Mouse (Mus musculus): Measurements from ENCODE around the gene Rarb. TPM values are rescaled to one million over a fixed set of nuclear protein-coding genes. Genes with fewer than 3 reads are reported as not detected.

Rarb gene
- polyA plus RNA-seq, 1 experiment from 2014 or later = 31.2 TPM

GRCm38 (mm10) chr14:16551843-16552242, 267.1 kb downstream of the Rarb start:
- peaks cover 35% of the 10 kb centered on the region for H3K4me1 ChIP-seq (ENCODE audit: insufficient read depth, low read length)
- no peaks in the 10 kb centered on the region for H3K27me3 ChIP-seq (ENCODE audit: insufficient read depth, low read length)
- ATAC-seq (ENCODE audit: low FRiP score, low TSS enrichment) = no peak
- no peak overlapping the region for H3K9ac ChIP-seq (replicated peaks; ENCODE audit: low read length)
- no peak overlapping the region for H3K4me2 ChIP-seq (replicated peaks; ENCODE audit: low read depth, low read length)
- H3K27ac ChIP-seq (ENCODE audit: low read length) = no peak overlapping the region
- no peak overlapping the region for H3K4me3 ChIP-seq (ENCODE audit: low read length)
- WGBS = 85% methylated on average over 1 of the region's 1 CpGs
- no peaks in the 10 kb centered on the region for H3K9me3 ChIP-seq (ENCODE audit: low read length)
- H3K36me3 ChIP-seq (ENCODE audit: insufficient read depth, low read length) = peaks cover 5% of the 10 kb centered on the region; the same call in 1 of the 2 replicates

GRCm38 (mm10) chr14:16548200-16548576, 270.8 kb downstream of the Rarb start:
- Histone ChIP-seq H3K4me3 (ENCODE audit: low read length) (no peak overlapping the region), H3K27me3 (ENCODE audit: insufficient read depth, low read length) (no peaks in the 10 kb centered on the region), H3K9ac (replicated peaks; ENCODE audit: low read length) (no peak overlapping the region), H3K9me3 (ENCODE audit: low read length) (no peaks in the 10 kb centered on the region), H3K36me3 (ENCODE audit: insufficient read depth, low read length) (peaks cover 21% of the 10 kb centered on the region), H3K4me1 (ENCODE audit: insufficient read depth, low read length) (peaks cover 8% of the 10 kb centered on the region; the same call in 1 of the 2 replicates), H3K27ac (ENCODE audit: low read length) (no peak overlapping the region), H3K4me2 (replicated peaks; ENCODE audit: low read depth, low read length) (no peak overlapping the region)
- ATAC-seq (ENCODE audit: low FRiP score, low TSS enrichment) = no peak
- WGBS = 79% methylated on average over 8 of the region's 8 CpGs

- peaks cover 8% of the 10 kb centered on the region; the same call in 1 of the 2 replicates for H3K4me1 ChIP-seq (ENCODE audit: insufficient read depth, low read length)
- WGBS = 63% methylated on average over 6 of the region's 6 CpGs
- no peak overlapping the region for H3K4me3 ChIP-seq (ENCODE audit: low read length)
- no peaks in the 10 kb centered on the region for H3K9me3 ChIP-seq (ENCODE audit: low read length)
- no peak overlapping the region for H3K27ac ChIP-seq (ENCODE audit: low read length)
- peaks cover 21% of the 10 kb centered on the region for H3K36me3 ChIP-seq (ENCODE audit: insufficient read depth, low read length)
- no peak overlapping the region for H3K4me2 ChIP-seq (replicated peaks; ENCODE audit: low read depth, low read length)
- H3K9ac ChIP-seq (replicated peaks; ENCODE audit: low read length) = no peak overlapping the region
- no peak for ATAC-seq (ENCODE audit: low FRiP score, low TSS enrichment)
- H3K27me3 ChIP-seq (ENCODE audit: insufficient read depth, low read length) = no peaks in the 10 kb centered on the region
Observed at GRCm38 (mm10) chr14:16547492-16548199, 271.3 kb downstream of the Rarb start.

GRCm38 (mm10) chr14:16544995-16545394, 274.0 kb downstream of the Rarb start:
- 81% methylated on average over 2 of the region's 2 CpGs for WGBS
- no peaks in the 10 kb centered on the region for H3K27me3 ChIP-seq (ENCODE audit: insufficient read depth, low read length)
- no peak for ATAC-seq (ENCODE audit: low FRiP score, low TSS enrichment)
- no peak overlapping the region for H3K9ac ChIP-seq (replicated peaks; ENCODE audit: low read length)
- no peak overlapping the region for H3K4me2 ChIP-seq (replicated peaks; ENCODE audit: low read depth, low read length)
- H3K4me1 ChIP-seq (ENCODE audit: insufficient read depth, low read length) = peaks cover 8% of the 10 kb centered on the region; the same call in 1 of the 2 replicates
- H3K4me3 ChIP-seq (ENCODE audit: low read length) = no peak overlapping the region
- no peak overlapping the region for H3K27ac ChIP-seq (ENCODE audit: low read length)
- H3K9me3 ChIP-seq (ENCODE audit: low read length) = no peaks in the 10 kb centered on the region
- H3K36me3 ChIP-seq (ENCODE audit: insufficient read depth, low read length) = peaks cover 21% of the 10 kb centered on the region

- H3K4me2 ChIP-seq (replicated peaks; ENCODE audit: low read depth, low read length) = no peak overlapping the region
- H3K9ac ChIP-seq (replicated peaks; ENCODE audit: low read length) = no peak overlapping the region
- H3K27me3 ChIP-seq (ENCODE audit: insufficient read depth, low read length) = no peaks in the 10 kb centered on the region
- 0 out of 2 replicates have a peak, but pooled peaks cover 3% of the 10 kb centered on the region for H3K4me1 ChIP-seq (ENCODE audit: insufficient read depth, low read length)
- H3K9me3 ChIP-seq (ENCODE audit: low read length) = no peaks in the 10 kb centered on the region
- no peak overlapping the region for H3K4me3 ChIP-seq (ENCODE audit: low read length)
- WGBS = 78% methylated on average over 1 of the region's 1 CpGs
- H3K36me3 ChIP-seq (ENCODE audit: insufficient read depth, low read length) = peaks cover 14% of the 10 kb centered on the region
- no peak for ATAC-seq (ENCODE audit: low FRiP score, low TSS enrichment)
- no peak overlapping the region for H3K27ac ChIP-seq (ENCODE audit: low read length)
Observed at GRCm38 (mm10) chr14:16541641-16542040, 277.3 kb downstream of the Rarb start.

GRCm38 (mm10) chr14:16537433-16537832, 281.5 kb downstream of the Rarb start:
- H3K4me1 ChIP-seq (ENCODE audit: insufficient read depth, low read length) = 0 out of 2 replicates have a peak, but pooled peaks cover 3% of the 10 kb centered on the region
- ATAC-seq (ENCODE audit: low FRiP score, low TSS enrichment) = 0 out of 2 replicates have a peak, but pooled peaks have one; percentile 49
- no peaks in the 10 kb centered on the region for H3K27me3 ChIP-seq (ENCODE audit: insufficient read depth, low read length)
- H3K9me3 ChIP-seq (ENCODE audit: low read length) = no peaks in the 10 kb centered on the region
- H3K27ac ChIP-seq (ENCODE audit: low read length) = no peak overlapping the region
- H3K9ac ChIP-seq (replicated peaks; ENCODE audit: low read length) = no peak overlapping the region
- H3K4me3 ChIP-seq (ENCODE audit: low read length) = no peak overlapping the region
- WGBS = 22% methylated on average over 4 of the region's 4 CpGs
- no peak overlapping the region for H3K4me2 ChIP-seq (replicated peaks; ENCODE audit: low read depth, low read length)
- H3K36me3 ChIP-seq (ENCODE audit: insufficient read depth, low read length) = peaks cover 6% of the 10 kb centered on the region; the same call in 1 of the 2 replicates

- Histone ChIP-seq H3K4me1 (ENCODE audit: insufficient read depth, low read length) (peaks cover 5% of the 10 kb centered on the region; the same call in 1 of the 2 replicates), H3K27me3 (ENCODE audit: insufficient read depth, low read length) (no peaks in the 10 kb centered on the region), H3K4me3 (ENCODE audit: low read length) (no peak overlapping the region), H3K9me3 (ENCODE audit: low read length) (0 out of 2 replicates have a peak, but pooled peaks cover 3% of the 10 kb centered on the region), H3K4me2 (replicated peaks; ENCODE audit: low read depth, low read length) (no peak overlapping the region), H3K36me3 (ENCODE audit: insufficient read depth, low read length) (peaks cover 15% of the 10 kb centered on the region), H3K27ac (ENCODE audit: low read length) (no peak overlapping the region), H3K9ac (replicated peaks; ENCODE audit: low read length) (no peak overlapping the region)
- 46% methylated on average over 2 of the region's 2 CpGs for WGBS
- no peak for ATAC-seq (ENCODE audit: low FRiP score, low TSS enrichment)
Observed at GRCm38 (mm10) chr14:16528631-16529030, 290.3 kb downstream of the Rarb start.

GRCm38 (mm10) chr14:16526120-16526519, 292.8 kb downstream of the Rarb start:
- 90% methylated on average over 3 of the region's 3 CpGs for WGBS
- peak; percentile 41; the same call in 1 of the 2 replicates for ATAC-seq (ENCODE audit: low FRiP score, low TSS enrichment)
- H3K27me3 ChIP-seq (ENCODE audit: insufficient read depth, low read length) = no peaks in the 10 kb centered on the region
- no peak overlapping the region for H3K4me3 ChIP-seq (ENCODE audit: low read length)
- peaks cover 8% of the 10 kb centered on the region for H3K36me3 ChIP-seq (ENCODE audit: insufficient read depth, low read length)
- no peak overlapping the region for H3K4me2 ChIP-seq (replicated peaks; ENCODE audit: low read depth, low read length)
- 0 out of 2 replicates have a peak, but pooled peaks cover 3% of the 10 kb centered on the region for H3K9me3 ChIP-seq (ENCODE audit: low read length)
- peaks cover 5% of the 10 kb centered on the region; the same call in 1 of the 2 replicates for H3K4me1 ChIP-seq (ENCODE audit: insufficient read depth, low read length)
- H3K9ac ChIP-seq (replicated peaks; ENCODE audit: low read length) = no peak overlapping the region
- peak overlapping the region; percentile 29; the same call in 1 of the 2 replicates for H3K27ac ChIP-seq (ENCODE audit: low read length)

GRCm38 (mm10) chr14:16525137-16525924, 293.6 kb downstream of the Rarb start:
- peak overlapping the region; percentile 29; the same call in 1 of the 2 replicates for H3K27ac ChIP-seq (ENCODE audit: low read length)
- H3K4me3 ChIP-seq (ENCODE audit: low read length) = no peak overlapping the region
- no peaks in the 10 kb centered on the region for H3K27me3 ChIP-seq (ENCODE audit: insufficient read depth, low read length)
- no peak for ATAC-seq (ENCODE audit: low FRiP score, low TSS enrichment)
- no peak overlapping the region for H3K4me2 ChIP-seq (replicated peaks; ENCODE audit: low read depth, low read length)
- H3K9ac ChIP-seq (replicated peaks; ENCODE audit: low read length) = no peak overlapping the region
- peaks cover 5% of the 10 kb centered on the region; the same call in 1 of the 2 replicates for H3K4me1 ChIP-seq (ENCODE audit: insufficient read depth, low read length)
- H3K36me3 ChIP-seq (ENCODE audit: insufficient read depth, low read length) = peaks cover 8% of the 10 kb centered on the region
- H3K9me3 ChIP-seq (ENCODE audit: low read length) = 0 out of 2 replicates have a peak, but pooled peaks cover 3% of the 10 kb centered on the region
- 63% methylated on average over 5 of the region's 5 CpGs for WGBS
